Mouse (Mus musculus) midbrain, embryonic 15.5 days (tissue): ENCODE results near the gene Nxph1. TPM values are rescaled to one million over a fixed set of nuclear protein-coding genes. Genes with fewer than 3 reads are reported as not detected.
A peak's percentile ranks its signal among the peaks of the same experiment; 100 is the strongest.

Experiments used
- ATAC-seq: fragments of 200-750 bp; cut with Nextera tagmentation; replicated peaks from 2 replicates; pipeline ENCODE4 v1.8.0; 2017; ENCODE audit warnings: moderate TSS enrichment
- H3K27ac ChIP-seq: fragments of 300-500 bp; sonication (generic); 2 replicates; pipeline ENCODE4 v1.5.1; 2015; ENCODE audit warnings: mild to moderate bottlenecking, inconsistent platforms
- H3K27me3 ChIP-seq: fragments of 300-500 bp; sonication (generic); replicated peaks from 2 replicates; pipeline ENCODE4 v1.6.1; 2015; ENCODE audit warnings: inconsistent platforms
- H3K36me3 ChIP-seq: fragments of 300-500 bp; sonication (generic); replicated peaks from 2 replicates; pipeline ENCODE4 v1.6.1; 2015; ENCODE audit warnings: inconsistent platforms
- H3K4me1 ChIP-seq: fragments of 300-500 bp; sonication (generic); 2 replicates; pipeline ENCODE4 v1.6.1; 2015; ENCODE audit warnings: inconsistent platforms
- H3K4me2 ChIP-seq: fragments of 300-500 bp; sonication (generic); 2 replicates; pipeline ENCODE4 v1.6.1; 2015; ENCODE audit warnings: inconsistent platforms, mild to moderate bottlenecking, moderate library complexity
- H3K4me3 ChIP-seq: fragments of 300-500 bp; sonication (generic); 2 replicates; pipeline ENCODE4 v1.5.1; 2015; ENCODE audit warnings: mild to moderate bottlenecking, inconsistent platforms
- H3K9ac ChIP-seq: fragments of 300-500 bp; sonication (generic); 2 replicates; pipeline ENCODE4 v1.6.1; 2015; ENCODE audit warnings: mild to moderate bottlenecking, inconsistent platforms
- H3K9me3 ChIP-seq: fragments of 300-500 bp; sonication (generic); 2 replicates; pipeline ENCODE4 v1.6.1; 2016; ENCODE audit warnings: inconsistent platforms
- WGBS: fragments of 180-500 bp; shearing (Covaris S2); methylation state at CpG from one replicate; pipeline ENCODE4 v1.1.7; 2015; ENCODE audit warnings: mixed read lengths; 5-methylcytosine and 5-hydroxymethylcytosine counted together
- polyA plus RNA-seq: library from polyadenylated mRNA; unstranded; fragments of >200 nt; fragmentation: Nextera tagmentation; extraction: Ambion mirVana; gene quantifications from 2 replicates; pipeline ENCODE4 v1.2.1, GENCODE M21; 2015

The Nxph1 gene
- 75.8 and 79.2 TPM in 2 replicates for polyA plus RNA-seq

DNA sequence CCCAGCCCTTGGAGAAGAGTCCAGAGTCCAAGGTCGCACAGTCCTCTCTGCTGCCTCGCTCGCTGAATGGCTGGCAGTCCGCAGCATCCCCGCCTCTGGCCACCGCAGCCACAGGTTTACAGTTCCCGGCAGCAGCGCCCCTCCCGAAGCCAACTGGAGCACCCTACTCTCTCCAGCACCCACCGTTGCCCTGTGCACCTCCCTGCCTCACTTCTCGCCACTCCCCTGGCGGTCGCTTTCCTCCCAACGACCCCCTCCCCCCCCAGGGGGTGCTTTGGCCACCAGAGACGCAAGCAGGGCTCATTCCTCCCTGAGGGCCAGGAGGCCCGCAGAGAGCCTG is at the start of gene Nxph1:
Gene Nxph1, plus strand, starts transcription at position 301 of the 340 bp plus-strand sequence.
- Histone ChIP-seq H3K4me1 (peaks cover 35% of the 10 kb centered on the region), H3K36me3 (no peaks in the 10 kb centered on the region), H3K4me3 (peak within 1 kb of the TSS; percentile 77), H3K27ac (peak within 1 kb of the TSS; percentile 87), H3K9me3 (no peaks in the 10 kb centered on the region), H3K27me3 (peaks cover 29% of the 10 kb centered on the region), H3K4me2 (peak within 1 kb of the TSS; percentile 87), H3K9ac (peak within 1 kb of the TSS; percentile 84)
- peak; percentile 43 for ATAC-seq
- WGBS, result under 1% methylated on average over 16 of the region's 16 CpGs

DNA sequence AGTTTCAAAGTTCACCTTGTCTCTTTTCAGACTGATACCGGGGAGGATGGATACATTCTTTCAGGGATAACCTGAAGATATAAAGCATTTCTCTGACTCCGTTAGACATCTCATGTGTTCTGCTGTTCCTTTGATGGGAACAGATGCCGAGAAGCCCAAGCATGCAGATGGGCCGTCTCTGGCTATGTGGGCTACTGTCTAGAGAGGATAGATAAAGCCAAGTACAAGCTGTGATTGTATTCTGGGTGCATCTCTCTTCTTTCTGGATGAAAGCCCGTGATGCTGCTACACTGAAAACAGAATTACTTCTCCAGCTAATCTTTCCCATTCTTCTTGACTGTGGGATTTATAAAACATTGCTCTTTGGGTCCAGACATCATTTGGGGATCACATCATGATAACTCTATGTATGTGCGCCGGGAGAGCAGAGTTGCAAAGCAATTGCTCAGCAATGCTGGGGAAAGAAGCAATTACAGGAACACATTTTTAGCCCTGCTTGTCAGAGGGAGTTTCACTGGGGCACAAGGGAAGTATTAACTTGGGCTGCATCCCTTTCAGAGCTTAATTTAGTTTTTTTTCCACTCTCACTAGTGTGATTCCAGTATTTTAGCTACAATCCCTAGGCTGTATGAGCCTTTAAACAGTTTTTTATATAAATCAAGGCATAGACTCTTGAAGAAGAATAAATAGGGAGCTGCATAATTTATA is 48.1 kb upstream of the Nxph1 start:
- Histone ChIP-seq H3K4me3 (no peak overlapping the region), H3K36me3 (no peaks in the 10 kb centered on the region), H3K27me3 (no peaks in the 10 kb centered on the region), H3K4me1 (peaks cover 9% of the 10 kb centered on the region; the same call in 1 of the 2 replicates), H3K9me3 (no peaks in the 10 kb centered on the region), H3K4me2 (no peak overlapping the region), H3K27ac (no peak overlapping the region), H3K9ac (no peak overlapping the region)
- ATAC-seq, result no peak
- 39% methylated on average over 7 of the region's 7 CpGs for WGBS

DNA sequence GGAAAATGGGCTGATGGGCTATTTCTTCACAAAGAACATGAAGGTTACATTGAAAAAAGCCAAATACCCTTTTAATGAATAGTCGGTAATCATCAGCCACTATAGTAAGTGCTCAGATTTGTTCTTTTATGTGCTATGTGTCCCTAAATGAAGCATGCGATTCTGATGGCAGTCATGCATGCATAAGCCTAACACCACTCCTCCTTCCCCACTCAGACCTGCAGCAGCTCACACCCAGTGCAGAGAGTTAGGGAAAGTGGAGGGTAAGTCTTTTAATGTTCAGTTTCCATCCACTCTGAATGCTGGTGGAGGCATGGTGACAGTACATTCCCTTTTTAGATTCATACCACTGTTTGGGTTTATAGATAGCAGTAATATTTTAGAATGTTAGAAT is 47.5 kb upstream of the Nxph1 start:
- no peak overlapping the region for H3K4me2 ChIP-seq
- no peak overlapping the region for H3K4me3 ChIP-seq
- no peaks in the 10 kb centered on the region for H3K36me3 ChIP-seq
- no peak overlapping the region for H3K27ac ChIP-seq
- H3K4me1 ChIP-seq, result peaks cover 9% of the 10 kb centered on the region; the same call in 1 of the 2 replicates
- H3K9me3 ChIP-seq, result no peaks in the 10 kb centered on the region
- H3K9ac ChIP-seq, result no peak overlapping the region
- no peaks in the 10 kb centered on the region for H3K27me3 ChIP-seq
- ATAC-seq, result no peak
- 6% methylated on average over 2 of the region's 2 CpGs for WGBS

DNA sequence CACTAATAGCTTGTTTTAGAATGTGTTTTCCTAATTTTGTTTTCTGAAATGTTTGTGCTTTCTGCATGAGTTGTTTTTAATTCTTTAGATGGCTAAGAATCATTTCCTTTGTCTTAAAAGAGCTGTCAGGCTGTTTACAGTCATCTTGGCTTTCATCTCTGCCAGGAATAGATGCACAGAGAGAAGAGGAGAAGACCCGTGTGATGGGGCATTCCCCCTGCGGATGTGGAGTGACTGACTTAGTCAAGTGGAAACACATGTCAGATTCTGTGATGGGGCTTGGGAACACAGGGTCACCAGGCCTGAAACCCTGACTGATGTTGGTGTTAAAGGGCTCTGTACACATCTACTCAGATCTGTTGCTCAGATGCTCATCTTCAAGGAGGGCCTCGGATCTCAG is 40.3 kb upstream of the Nxph1 start:
- Histone ChIP-seq H3K9ac (no peak overlapping the region), H3K27ac (no peak overlapping the region), H3K36me3 (no peaks in the 10 kb centered on the region), H3K4me1 (no peaks in the 10 kb centered on the region), H3K4me2 (no peak overlapping the region), H3K9me3 (no peaks in the 10 kb centered on the region), H3K27me3 (no peaks in the 10 kb centered on the region), H3K4me3 (no peak overlapping the region)
- ATAC-seq, result no peak
- WGBS, result 69% methylated on average over 3 of the region's 3 CpGs

DNA sequence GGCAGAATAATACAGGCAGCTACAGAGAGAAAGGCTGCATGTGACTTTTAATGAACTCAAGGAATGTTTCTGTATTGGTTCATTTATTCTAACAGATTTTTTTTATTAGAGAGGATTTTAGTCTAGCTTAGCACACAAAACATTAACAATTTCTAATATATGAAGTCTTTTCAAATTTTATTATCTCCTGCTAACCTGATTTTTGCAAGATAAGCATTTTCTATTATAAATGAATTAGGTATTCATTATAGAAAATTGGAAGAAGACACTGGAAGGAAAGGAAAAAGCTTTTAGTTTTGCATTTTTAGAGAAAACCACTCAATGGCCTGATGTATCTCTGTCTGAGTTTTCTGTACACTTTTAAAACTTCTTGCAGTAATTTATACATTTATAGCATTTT is 34.8 kb upstream of the Nxph1 start:
- no peaks in the 10 kb centered on the region for H3K9me3 ChIP-seq
- no peak overlapping the region for H3K4me2 ChIP-seq
- no peaks in the 10 kb centered on the region for H3K4me1 ChIP-seq
- ATAC-seq, result no peak
- no peaks in the 10 kb centered on the region for H3K36me3 ChIP-seq
- no peak overlapping the region for H3K27ac ChIP-seq
- no peaks in the 10 kb centered on the region for H3K27me3 ChIP-seq
- H3K4me3 ChIP-seq, result no peak overlapping the region
- no peak overlapping the region for H3K9ac ChIP-seq

DNA sequence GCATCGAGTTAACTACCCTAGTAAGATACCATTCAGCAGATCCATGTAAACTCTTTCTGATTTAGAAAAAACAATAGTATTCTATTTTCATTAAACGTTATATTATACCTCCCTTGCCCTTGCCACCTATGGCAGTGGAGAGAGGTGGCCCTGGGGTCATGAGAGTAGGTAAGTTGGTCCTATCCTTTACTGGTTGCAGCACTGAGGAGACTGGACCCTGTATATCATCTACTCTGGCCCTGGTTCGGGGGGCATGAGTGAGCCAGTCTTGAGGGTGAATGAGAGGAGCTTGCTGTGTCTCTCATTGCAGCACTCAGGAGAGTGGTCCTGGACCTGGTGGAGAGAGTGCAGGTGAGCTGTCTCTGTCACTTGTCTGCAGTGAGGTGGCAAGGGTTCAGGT is 33.5 kb upstream of the Nxph1 start:
- H3K27ac ChIP-seq, result no peak overlapping the region
- no peaks in the 10 kb centered on the region for H3K9me3 ChIP-seq
- H3K4me3 ChIP-seq, result no peak overlapping the region
- no peak overlapping the region for H3K4me2 ChIP-seq
- H3K9ac ChIP-seq, result no peak overlapping the region
- no peak for ATAC-seq
- H3K4me1 ChIP-seq, result no peaks in the 10 kb centered on the region
- WGBS, result 88% methylated on average over 3 of the region's 3 CpGs
- no peaks in the 10 kb centered on the region for H3K36me3 ChIP-seq
- no peaks in the 10 kb centered on the region for H3K27me3 ChIP-seq

DNA sequence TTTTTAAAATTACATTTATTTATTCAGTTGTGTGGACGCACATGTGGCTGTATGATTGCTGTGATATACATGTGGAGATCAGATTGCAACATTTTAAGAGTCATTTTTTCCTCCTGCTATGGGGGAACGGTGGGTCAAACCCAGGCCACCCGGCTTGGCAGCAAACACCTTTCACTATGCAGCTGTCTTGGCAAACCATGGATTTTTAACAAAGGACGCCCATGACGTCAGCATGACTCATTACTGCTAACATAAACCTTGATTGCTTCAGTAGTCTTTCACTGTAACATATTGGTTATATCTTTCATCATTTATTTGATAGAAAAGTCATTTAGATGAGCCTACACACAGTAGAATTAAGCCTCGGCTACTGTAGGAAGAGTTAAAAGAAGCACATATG is 23.8 kb upstream of the Nxph1 start:
- Histone ChIP-seq H3K4me2 (no peak overlapping the region), H3K9ac (no peak overlapping the region), H3K36me3 (no peaks in the 10 kb centered on the region), H3K27me3 (no peaks in the 10 kb centered on the region), H3K4me1 (no peaks in the 10 kb centered on the region), H3K9me3 (no peaks in the 10 kb centered on the region), H3K4me3 (no peak overlapping the region), H3K27ac (no peak overlapping the region)
- no peak for ATAC-seq
- 77% methylated on average over 6 of the region's 6 CpGs for WGBS

DNA sequence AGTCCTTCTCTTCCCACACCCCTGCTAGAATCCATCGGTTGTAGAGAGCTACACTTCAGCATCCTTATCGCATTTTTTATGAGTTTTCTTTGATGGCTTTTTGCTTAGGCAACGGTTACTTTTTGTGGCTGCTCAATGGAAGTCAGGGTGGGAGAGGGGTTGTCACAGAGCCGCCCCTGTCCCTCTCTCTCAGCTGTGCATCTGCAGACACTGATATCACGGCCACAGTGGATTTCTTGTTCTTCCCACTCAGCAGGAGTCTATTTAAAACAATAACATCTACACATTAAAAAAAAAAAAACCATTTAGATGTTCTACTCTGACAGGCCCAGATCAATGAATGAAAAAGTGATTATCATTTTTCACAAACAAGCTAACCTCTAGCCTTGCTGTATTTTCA is 13.0 kb upstream of the Nxph1 start:
- Histone ChIP-seq H3K4me2 (no peak overlapping the region), H3K9ac (no peak overlapping the region), H3K4me3 (no peak overlapping the region), H3K36me3 (no peaks in the 10 kb centered on the region), H3K9me3 (no peaks in the 10 kb centered on the region), H3K27me3 (no peaks in the 10 kb centered on the region), H3K4me1 (peaks cover 12% of the 10 kb centered on the region), H3K27ac (no peak overlapping the region)
- 32% methylated on average over 5 of the region's 5 CpGs for whole genome bisulfite sequencing
- peak; percentile 28; the same call in 1 of the 2 replicates for ATAC-seq

DNA sequence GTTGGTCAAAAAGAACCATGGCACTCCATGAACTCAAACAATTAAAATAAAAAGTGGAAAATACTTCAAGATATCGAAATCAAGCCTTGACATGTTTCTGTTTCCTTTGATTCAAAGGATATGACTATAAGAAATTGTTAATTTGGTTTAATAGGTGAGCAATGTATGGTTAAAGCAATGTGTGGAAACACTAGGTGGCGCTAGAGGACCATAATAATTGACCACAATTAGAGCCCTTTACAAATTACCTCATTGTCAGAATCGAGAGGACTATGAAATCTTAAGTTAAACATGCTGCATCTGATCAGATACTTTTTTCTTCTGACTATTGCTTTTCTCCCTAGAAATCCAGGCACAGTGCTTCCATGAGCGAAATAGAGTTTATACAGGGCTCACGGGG is 12.5 kb upstream of the Nxph1 start:
- WGBS, result 18% methylated on average over 5 of the region's 5 CpGs
- no peaks in the 10 kb centered on the region for H3K27me3 ChIP-seq
- H3K9ac ChIP-seq, result no peak overlapping the region
- H3K4me2 ChIP-seq, result peak overlapping the region; percentile 43
- H3K4me1 ChIP-seq, result peaks cover 12% of the 10 kb centered on the region
- H3K9me3 ChIP-seq, result no peaks in the 10 kb centered on the region
- no peak overlapping the region for H3K4me3 ChIP-seq
- peak; percentile 93 for ATAC-seq
- H3K27ac ChIP-seq, result peak overlapping the region; percentile 56; the same call in 1 of the 2 replicates
- H3K36me3 ChIP-seq, result no peaks in the 10 kb centered on the region

DNA sequence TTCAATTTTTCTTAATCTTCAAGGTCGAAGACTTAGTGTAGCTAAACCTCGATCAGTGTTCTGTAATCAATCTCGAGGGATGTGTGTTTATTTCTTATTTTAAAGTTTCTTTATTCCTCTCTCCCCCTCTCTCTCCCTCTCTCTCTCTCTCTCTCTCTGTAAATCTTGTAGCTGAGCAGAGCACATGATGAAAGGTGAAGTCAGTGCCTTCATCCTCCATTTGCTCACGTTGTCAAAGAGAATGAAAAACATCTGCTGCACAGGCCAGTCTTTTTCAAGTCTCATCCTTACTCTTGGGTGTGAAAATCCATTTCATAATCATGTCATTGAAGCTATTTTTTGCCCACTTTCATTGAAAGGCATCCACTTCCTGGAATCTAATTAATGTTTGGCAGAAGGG is 12.1 kb upstream of the Nxph1 start:
- Histone ChIP-seq H3K4me3 (no peak overlapping the region), H3K27me3 (no peaks in the 10 kb centered on the region), H3K9me3 (no peaks in the 10 kb centered on the region), H3K36me3 (no peaks in the 10 kb centered on the region), H3K4me2 (peak overlapping the region; percentile 43), H3K4me1 (peaks cover 12% of the 10 kb centered on the region), H3K27ac (peak overlapping the region; percentile 56; the same call in 1 of the 2 replicates), H3K9ac (no peak overlapping the region)
- WGBS, result 16% methylated on average over 4 of the region's 4 CpGs
- peak; percentile 78 for ATAC-seq

DNA sequence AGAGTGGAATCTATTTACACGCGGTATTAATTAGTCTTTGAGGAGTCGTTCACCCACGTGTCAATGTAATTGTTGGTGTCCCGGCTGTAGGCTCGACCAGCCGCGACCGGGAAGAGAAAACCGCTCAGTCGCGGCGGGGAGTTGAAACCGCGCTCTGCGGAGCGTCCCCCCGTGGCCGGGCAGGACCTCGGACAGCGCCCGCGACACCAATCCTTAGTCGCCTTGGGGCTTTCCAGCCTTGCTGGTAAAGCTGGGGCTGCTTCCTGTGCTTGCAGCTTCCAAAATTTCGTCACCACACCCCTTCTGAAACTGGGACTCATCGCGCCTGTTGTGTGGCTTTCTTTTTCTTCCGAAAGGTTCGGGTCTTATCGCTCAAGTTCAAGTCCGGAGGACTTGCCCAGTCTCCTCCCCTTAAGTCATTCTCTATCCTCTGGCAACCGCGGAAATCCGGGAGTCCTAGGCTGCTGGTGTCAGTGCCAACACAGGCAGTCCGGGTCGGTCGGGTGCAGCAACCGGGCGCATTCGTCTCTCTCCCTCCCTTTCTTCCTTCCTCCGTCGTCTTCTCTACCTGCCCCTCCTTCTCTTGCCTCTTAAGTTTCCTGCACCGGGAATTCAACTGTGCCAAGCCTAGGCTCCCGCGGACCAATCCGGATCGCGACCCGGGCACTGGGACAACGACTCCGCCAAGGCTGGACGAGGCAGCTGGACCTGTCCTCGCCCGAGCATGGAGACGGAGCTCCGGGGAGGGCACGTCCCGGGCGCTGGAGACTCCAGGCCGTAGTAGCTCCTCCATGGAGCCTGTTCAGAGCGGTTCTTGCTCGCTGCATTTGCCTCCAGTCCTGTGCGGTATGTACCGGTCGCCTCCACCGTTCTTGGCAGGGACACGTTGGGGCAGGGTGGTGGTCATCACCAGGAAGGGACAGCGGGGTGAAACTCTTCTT is 510 bp downstream of the Nxph1 start:
- ATAC-seq, result peak; percentile 71
- Histone ChIP-seq H3K4me1 (peaks cover 35% of the 10 kb centered on the region), H3K9me3 (no peaks in the 10 kb centered on the region), H3K27me3 (peaks cover 33% of the 10 kb centered on the region), H3K27ac (peak overlapping the region; percentile 87), H3K9ac (peak overlapping the region; percentile 84), H3K4me3 (peak overlapping the region; percentile 77), H3K36me3 (no peaks in the 10 kb centered on the region), H3K4me2 (peak overlapping the region; percentile 87)
- under 1% methylated on average over 68 of the region's 68 CpGs for WGBS

DNA sequence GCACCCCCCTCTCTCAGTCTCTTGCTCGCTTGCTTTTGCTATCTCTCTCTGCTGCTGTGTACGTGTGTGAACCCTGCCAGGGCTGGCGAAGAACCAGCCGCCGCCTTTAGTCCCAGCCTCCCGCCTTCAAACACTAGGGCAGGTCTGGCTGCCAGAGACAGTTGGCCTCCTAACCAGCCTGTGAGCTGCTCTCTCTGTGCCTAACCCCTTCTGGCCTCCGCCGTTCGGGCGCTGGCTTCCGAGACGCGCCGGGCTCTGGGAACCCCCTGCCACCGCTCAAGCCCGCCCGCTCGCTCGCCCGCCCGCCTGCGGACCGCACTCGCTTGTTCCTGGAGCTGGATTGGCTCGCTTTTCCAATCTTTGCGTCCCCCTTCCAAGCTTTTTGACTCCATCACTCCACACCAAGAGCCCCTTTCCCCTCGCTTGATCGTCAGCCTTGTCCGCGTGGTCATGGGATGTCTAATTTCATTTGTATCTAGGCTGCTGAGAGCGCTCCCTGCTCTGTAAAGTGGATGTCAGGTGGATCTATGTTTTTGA is 1.5 kb downstream of the Nxph1 start:
- peak overlapping the region; percentile 84 for H3K9ac ChIP-seq
- H3K27ac ChIP-seq, result peak overlapping the region; percentile 87
- WGBS, result 1% methylated on average over 31 of the region's 31 CpGs
- peaks cover 43% of the 10 kb centered on the region for H3K27me3 ChIP-seq
- ATAC-seq, result peak; percentile 76
- H3K9me3 ChIP-seq, result no peaks in the 10 kb centered on the region
- peak overlapping the region; percentile 87 for H3K4me2 ChIP-seq
- H3K4me3 ChIP-seq, result peak overlapping the region; percentile 77
- peaks cover 35% of the 10 kb centered on the region for H3K4me1 ChIP-seq
- no peaks in the 10 kb centered on the region for H3K36me3 ChIP-seq
